Mouse (Mus musculus) CD4-positive helper T cell, adult 2 months (primary cell): ENCODE data around the gene Gclm.
"Not testable (repeated sequence)": the region's sequence is repeated elsewhere in the genome, so short reads cannot be mapped to it uniquely, and the experiment has no call there.

Experiments used
- DNase-seq: peaks from one replicate; pipeline ENCODE4 v3.0.0-alpha.2; 2012; ENCODE audit warnings: low read depth, missing footprints, low spot score

Gene Gclm

GRCm38 (mm10) chr3:122245215-122245877, at the start of gene Gclm:
Gene Gclm (plus strand): TSS chr3:122245557.
- DNase-seq, result peak; percentile 96

- DNase-seq, result no peak
Observed at GRCm38 (mm10) chr3:122196621-122197298, 48.6 kb upstream of the Gclm start.

- DNase-seq, result no peak
Observed at GRCm38 (mm10) chr3:122198532-122198931, 46.8 kb upstream of the Gclm start.

GRCm38 (mm10) chr3:122198966-122199381, 46.4 kb upstream of the Gclm start:
- no peak for DNase-seq

- DNase-seq, result no peak
Observed at GRCm38 (mm10) chr3:122199600-122199999, 45.8 kb upstream of the Gclm start.

- DNase-seq, result no peak
Observed at GRCm38 (mm10) chr3:122200017-122200416, 45.3 kb upstream of the Gclm start.

GRCm38 (mm10) chr3:122200447-122200846, 44.9 kb upstream of the Gclm start:
- DNase-seq, result no peak

GRCm38 (mm10) chr3:122202307-122202732, 43.0 kb upstream of the Gclm start:
- DNase-seq, result peak; percentile 75

- DNase-seq, result no peak
Observed at GRCm38 (mm10) chr3:122203675-122204329, 41.6 kb upstream of the Gclm start.

- no peak for DNase-seq
Observed at GRCm38 (mm10) chr3:122205753-122206152, 39.6 kb upstream of the Gclm start.

GRCm38 (mm10) chr3:122206279-122207070, 38.9 kb upstream of the Gclm start:
- no peak for DNase-seq

GRCm38 (mm10) chr3:122207766-122208165, 37.6 kb upstream of the Gclm start:
- no peak for DNase-seq

- DNase-seq, result no peak
Observed at GRCm38 (mm10) chr3:122208296-122209225, 36.8 kb upstream of the Gclm start.

GRCm38 (mm10) chr3:122209511-122209910, 35.8 kb upstream of the Gclm start:
- DNase-seq, result no peak

- DNase-seq, result no peak
Observed at GRCm38 (mm10) chr3:122210434-122210833, 34.9 kb upstream of the Gclm start.

- no peak for DNase-seq
Observed at GRCm38 (mm10) chr3:122210846-122211245, 34.5 kb upstream of the Gclm start.

- no peak for DNase-seq
Observed at GRCm38 (mm10) chr3:122211446-122212125, 33.8 kb upstream of the Gclm start.

- DNase-seq, result no peak
Observed at GRCm38 (mm10) chr3:122221240-122222036, 23.9 kb upstream of the Gclm start.

GRCm38 (mm10) chr3:122226972-122227371, 18.4 kb upstream of the Gclm start:
- DNase-seq, result not testable (repeated sequence)
